Mouse (Mus musculus): ENCODE measurements at regions not wholly inside any gene's neighbourhood (a gene's known extent, or its start where the extent isn't known, plus 50 kb on each side); places are given as distances from the start of the nearest gene placed in this dataset.
A peak's percentile ranks its signal among the peaks of the same experiment; 100 is the strongest.

DNA sequence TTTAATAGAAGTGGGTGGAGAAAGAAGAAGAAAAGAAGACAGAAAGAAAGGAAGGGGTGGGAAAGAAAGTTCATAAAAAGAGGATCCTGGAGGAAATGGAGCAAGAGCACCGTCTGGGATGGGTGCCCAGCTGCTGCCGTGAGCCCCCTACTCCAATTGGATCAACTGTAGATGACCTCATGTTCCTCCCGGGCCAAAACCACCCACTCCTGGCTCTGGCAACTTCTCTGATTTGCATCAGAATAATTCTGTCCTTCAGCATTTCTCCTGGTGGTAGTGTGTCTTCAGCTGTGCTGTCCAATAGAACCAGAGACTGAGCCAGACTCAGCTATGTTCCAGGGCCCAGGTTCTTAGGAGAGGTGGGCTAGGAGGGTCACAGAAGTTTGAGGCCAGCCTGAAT lies 212.6 kb downstream of the Satb1 start:
- Histone ChIP-seq H3K9me3 (replicated peaks; ENCODE audit: control insufficient read depth, low read length) (no peaks in the 10 kb centered on the region), H3K4me2 (ENCODE audit: low read depth, low read length) (no peak overlapping the region), H3K9ac (replicated peaks; ENCODE audit: low read depth, low read length) (no peak overlapping the region), H3K27ac (ENCODE audit: low read depth) (no peak overlapping the region), H3K4me3 (ENCODE audit: low read depth, low read length) (no peak overlapping the region), H3K36me3 (replicated peaks; ENCODE audit: control insufficient read depth, insufficient read depth, low read length) (no peaks in the 10 kb centered on the region), H3K4me1 (ENCODE audit: control insufficient read depth, insufficient read depth) (no peaks in the 10 kb centered on the region), H3K27me3 (ENCODE audit: control insufficient read depth, insufficient read depth, low read length) (no peaks in the 10 kb centered on the region)
- TF ChIP-seq CTCF (IDR thresholded peaks at IDR 0.05; ENCODE audit: low read depth) (no peak), EP300 (IDR thresholded peaks at IDR 0.05; ENCODE audit: low read depth) (no peak)
- WGBS, result 43% methylated on average over 3 of the region's 3 CpGs
- DNase-seq (ENCODE audit: low spot score) (no peak), ATAC-seq (ENCODE audit: insufficient read depth, low read depth) (no peak)

- H3K36me3 ChIP-seq (replicated peaks; ENCODE audit: control insufficient read depth, insufficient read depth, low read length), result no peaks in the 10 kb centered on the region
- H3K9ac ChIP-seq (replicated peaks; ENCODE audit: low read depth, low read length), result no peak overlapping the region
- H3K9me3 ChIP-seq (replicated peaks; ENCODE audit: control insufficient read depth, low read length), result no peaks in the 10 kb centered on the region
- no peak for TF ChIP-seq EP300 (IDR thresholded peaks at IDR 0.05; ENCODE audit: low read depth)
- TF ChIP-seq CTCF (IDR thresholded peaks at IDR 0.05; ENCODE audit: low read depth), result no peak
- ATAC-seq (ENCODE audit: insufficient read depth, low read depth) (no peak), DNase-seq (ENCODE audit: low spot score) (no peak)
- H3K4me3 ChIP-seq (ENCODE audit: low read depth, low read length), result no peak overlapping the region
- no peaks in the 10 kb centered on the region for H3K27me3 ChIP-seq (ENCODE audit: control insufficient read depth, insufficient read depth, low read length)
- 59% methylated on average over 1 of the region's 1 CpGs for WGBS
- H3K27ac ChIP-seq (ENCODE audit: low read depth), result no peak overlapping the region
- no peaks in the 10 kb centered on the region for H3K4me1 ChIP-seq (ENCODE audit: control insufficient read depth, insufficient read depth)
- no peak overlapping the region for H3K4me2 ChIP-seq (ENCODE audit: low read depth, low read length)
Measured at GRCm38 (mm10) chr17:51585263-51585662, 247.8 kb downstream of the Satb1 start.

GRCm38 (mm10) chr17:51583984-51584880 lies 248.9 kb downstream of the Satb1 start:
- Histone ChIP-seq H3K36me3 (replicated peaks; ENCODE audit: control insufficient read depth, insufficient read depth, low read length) (no peaks in the 10 kb centered on the region), H3K9me3 (replicated peaks; ENCODE audit: control insufficient read depth, low read length) (no peaks in the 10 kb centered on the region), H3K4me2 (ENCODE audit: low read depth, low read length) (no peak overlapping the region), H3K27me3 (ENCODE audit: control insufficient read depth, insufficient read depth, low read length) (no peaks in the 10 kb centered on the region), H3K27ac (ENCODE audit: low read depth) (no peak overlapping the region), H3K4me1 (ENCODE audit: control insufficient read depth, insufficient read depth) (no peaks in the 10 kb centered on the region), H3K4me3 (ENCODE audit: low read depth, low read length) (no peak overlapping the region), H3K9ac (replicated peaks; ENCODE audit: low read depth, low read length) (no peak overlapping the region)
- DNase-seq (ENCODE audit: low spot score) (no peak), ATAC-seq (ENCODE audit: insufficient read depth, low read depth) (no peak)
- no peak for TF ChIP-seq CTCF (IDR thresholded peaks at IDR 0.05; ENCODE audit: low read depth)
- no peak for TF ChIP-seq EP300 (IDR thresholded peaks at IDR 0.05; ENCODE audit: low read depth)
- 76% methylated on average over 19 of the region's 19 CpGs for WGBS

DNA sequence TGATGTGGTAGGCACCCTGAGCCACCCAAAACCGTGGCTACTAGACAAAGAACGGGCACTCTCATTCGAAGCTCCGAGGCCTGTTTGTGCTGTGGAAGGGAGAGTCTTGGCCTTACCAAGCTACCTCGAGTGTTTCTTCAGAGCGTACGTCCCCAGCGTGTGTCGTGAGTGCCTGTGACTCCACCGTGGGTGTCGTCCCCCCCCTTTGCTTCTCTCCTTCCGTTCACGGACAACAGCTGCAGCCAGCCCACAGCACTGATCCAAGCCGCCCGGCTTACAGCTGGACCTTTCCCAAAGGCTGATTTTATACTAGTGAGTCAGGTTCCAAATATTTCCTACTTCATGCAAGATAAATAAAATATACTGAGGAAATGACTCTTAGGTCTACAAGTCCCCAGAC lies 249.8 kb downstream of the Satb1 start:
- Histone ChIP-seq H3K4me2 (ENCODE audit: low read depth, low read length) (no peak overlapping the region), H3K27ac (ENCODE audit: low read depth) (no peak overlapping the region), H3K9me3 (replicated peaks; ENCODE audit: control insufficient read depth, low read length) (no peaks in the 10 kb centered on the region), H3K36me3 (replicated peaks; ENCODE audit: control insufficient read depth, insufficient read depth, low read length) (no peaks in the 10 kb centered on the region), H3K4me1 (ENCODE audit: control insufficient read depth, insufficient read depth) (no peaks in the 10 kb centered on the region), H3K4me3 (ENCODE audit: low read depth, low read length) (no peak overlapping the region), H3K9ac (replicated peaks; ENCODE audit: low read depth, low read length) (no peak overlapping the region), H3K27me3 (ENCODE audit: control insufficient read depth, insufficient read depth, low read length) (no peaks in the 10 kb centered on the region)
- WGBS, result 54% methylated on average over 15 of the region's 15 CpGs
- DNase-seq (ENCODE audit: low spot score) (peak; percentile 25), ATAC-seq (ENCODE audit: insufficient read depth, low read depth) (peak; percentile 75)
- TF ChIP-seq CTCF (IDR thresholded peaks at IDR 0.05; ENCODE audit: low read depth), result no peak
- no peak for TF ChIP-seq EP300 (IDR thresholded peaks at IDR 0.05; ENCODE audit: low read depth)

DNA sequence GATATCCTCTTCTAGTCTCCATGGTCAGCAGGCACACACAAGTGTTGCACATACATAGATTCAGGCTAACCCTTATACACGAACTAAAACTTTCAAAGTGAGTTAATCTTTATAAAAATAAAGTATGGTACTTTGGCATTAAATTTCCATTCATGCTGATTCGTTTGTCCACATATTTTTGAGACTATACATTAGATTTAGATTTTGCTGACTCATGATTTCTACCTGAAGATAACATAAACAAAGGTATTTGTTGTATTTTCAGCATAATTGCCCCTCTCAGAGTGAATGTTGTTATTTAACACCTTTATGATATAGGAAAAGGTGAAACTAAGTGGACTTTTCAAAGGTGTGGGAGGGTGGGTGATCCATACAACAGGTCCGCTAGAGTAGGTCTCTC lies 277.2 kb downstream of the Satb1 start:
- H3K9me3 ChIP-seq (replicated peaks; ENCODE audit: control insufficient read depth, low read length), result no peaks in the 10 kb centered on the region
- H3K27me3 ChIP-seq (ENCODE audit: control insufficient read depth, insufficient read depth, low read length), result no peaks in the 10 kb centered on the region
- no peak overlapping the region for H3K27ac ChIP-seq (ENCODE audit: low read depth)
- H3K9ac ChIP-seq (replicated peaks; ENCODE audit: low read depth, low read length), result no peak overlapping the region
- no peak for DNase-seq (ENCODE audit: low spot score)
- no peaks in the 10 kb centered on the region for H3K4me1 ChIP-seq (ENCODE audit: control insufficient read depth, insufficient read depth)
- ATAC-seq (ENCODE audit: insufficient read depth, low read depth), result no peak
- no peak overlapping the region for H3K4me3 ChIP-seq (ENCODE audit: low read depth, low read length)
- H3K4me2 ChIP-seq (ENCODE audit: low read depth, low read length), result no peak overlapping the region
- no peaks in the 10 kb centered on the region for H3K36me3 ChIP-seq (replicated peaks; ENCODE audit: control insufficient read depth, insufficient read depth, low read length)
- no peak for TF ChIP-seq EP300 (IDR thresholded peaks at IDR 0.05; ENCODE audit: low read depth)
- no peak for TF ChIP-seq CTCF (IDR thresholded peaks at IDR 0.05; ENCODE audit: low read depth)
- WGBS, result 75% methylated on average over 3 of the region's 3 CpGs

GRCm38 (mm10) chr17:51554446-51554845 lies 278.6 kb downstream of the Satb1 start:
- Histone ChIP-seq H3K4me1 (ENCODE audit: control insufficient read depth, insufficient read depth) (no peaks in the 10 kb centered on the region), H3K27me3 (ENCODE audit: control insufficient read depth, insufficient read depth, low read length) (no peaks in the 10 kb centered on the region), H3K4me3 (ENCODE audit: low read depth, low read length) (no peak overlapping the region), H3K4me2 (ENCODE audit: low read depth, low read length) (no peak overlapping the region), H3K27ac (ENCODE audit: low read depth) (no peak overlapping the region), H3K9ac (replicated peaks; ENCODE audit: low read depth, low read length) (no peak overlapping the region), H3K36me3 (replicated peaks; ENCODE audit: control insufficient read depth, insufficient read depth, low read length) (no peaks in the 10 kb centered on the region), H3K9me3 (replicated peaks; ENCODE audit: control insufficient read depth, low read length) (no peaks in the 10 kb centered on the region)
- ATAC-seq (ENCODE audit: insufficient read depth, low read depth), result no peak
- no peak for TF ChIP-seq EP300 (IDR thresholded peaks at IDR 0.05; ENCODE audit: low read depth)
- no peak for TF ChIP-seq CTCF (IDR thresholded peaks at IDR 0.05; ENCODE audit: low read depth)
- 56% methylated on average over 2 of the region's 2 CpGs for WGBS
- no peak for DNase-seq (ENCODE audit: low spot score)
